Comparison of ENCODE assay signal across 8 mouse cellular contexts in genomic region chr8:121584730-121585129, GRCm38 (mm10). TPM values are rescaled to one million over a fixed set of nuclear protein-coding genes. Genes with fewer than 3 reads are reported as not detected.
DNase-seq lines count a peak whose midpoint lies in the region; ATAC-seq and TF ChIP-seq lines count a peak whose summit lies in the region.

No protein-coding gene starts in this region.

- no peak for TF ChIP-seq POLR2A in kidney, adult 2 months (IDR thresholded peaks at IDR 0.05; ENCODE audit: low read depth, low read length)

- H3K36me3 ChIP-seq in kidney, adult 2 months (ENCODE audit: control insufficient read depth, insufficient read depth, low read length), result no peaks in the 10 kb centered on the region
- no peaks in the 10 kb centered on the region for H3K36me3 ChIP-seq in G1E (replicated peaks)
- no peaks in the 10 kb centered on the region for H3K36me3 ChIP-seq in heart, embryonic 16.5 days (ENCODE audit: control insufficient read depth, insufficient read depth)
- no peaks in the 10 kb centered on the region for H3K36me3 ChIP-seq in midbrain, embryonic 10.5 days

- no peak for DNase-seq in kidney, adult 2 months
- DNase-seq in kidney, postnatal 14 days, result no peak
- DNase-seq in G1E (ENCODE audit: low spot score), result no peak
- DNase-seq in midbrain, embryonic 10.5 days (ENCODE audit: low spot score), result no peak
- DNase-seq in left cerebral cortex, postnatal 10 days (ENCODE audit: extremely low spot score in 1 of 2, low spot score in 2 of 2), result no peak
- no peak for DNase-seq in right cerebral cortex, postnatal 14 days

- H3K4me3 ChIP-seq in kidney, adult 2 months (ENCODE audit: insufficient read depth, low read depth, low read length), result peak overlapping the region; percentile 68
- H3K4me3 ChIP-seq in G1E (ENCODE audit: low read depth, low read length), result peak overlapping the region; percentile 79
- H3K4me3 ChIP-seq in heart, embryonic 16.5 days (ENCODE audit: low read length), result peak overlapping the region; percentile 86
- H3K4me3 ChIP-seq in midbrain, embryonic 10.5 days, result peak overlapping the region; percentile 62

- TF ChIP-seq CTCF in kidney, adult 2 months (conservative IDR thresholded peaks at IDR 0.05; ENCODE audit: insufficient read depth, insufficient read length, low read depth, low read length), result no peak
- no peak for TF ChIP-seq CTCF in G1E (IDR thresholded peaks at IDR 0.05; ENCODE audit: low read depth, low read length)

- H3K4me1 ChIP-seq in kidney, adult 2 months (ENCODE audit: control insufficient read depth, insufficient read depth, low read length), result peaks cover 4% of the 10 kb centered on the region; the same call in 1 of the 2 replicates
- H3K4me1 ChIP-seq in G1E (ENCODE audit: insufficient read depth, low read depth, low read length), result peaks cover 36% of the 10 kb centered on the region
- H3K4me1 ChIP-seq in heart, embryonic 16.5 days (ENCODE audit: control insufficient read depth, insufficient read depth, low read length), result peaks cover 9% of the 10 kb centered on the region
- peaks cover 29% of the 10 kb centered on the region for H3K4me1 ChIP-seq in midbrain, embryonic 10.5 days

- no peaks in the 10 kb centered on the region for H3K27me3 ChIP-seq in kidney, adult 2 months (replicated peaks; ENCODE audit: control insufficient read depth, insufficient read depth, low read length)
- peaks cover 3% of the 10 kb centered on the region for H3K27me3 ChIP-seq in G1E (ENCODE audit: insufficient read depth, low read length)
- no peaks in the 10 kb centered on the region for H3K27me3 ChIP-seq in heart, embryonic 16.5 days (ENCODE audit: control insufficient read depth, insufficient read depth, low read length)
- no peaks in the 10 kb centered on the region for H3K27me3 ChIP-seq in midbrain, embryonic 10.5 days (ENCODE audit: low read depth, poor library complexity, severe bottlenecking)

- intact Hi-C loops in left cerebral cortex, postnatal 10 days (cut with DNase I), result no loop called here

- H3K27ac ChIP-seq in kidney, adult 2 months (ENCODE audit: insufficient read depth, low read depth, low read length), result peak overlapping the region; percentile 79
- no peak overlapping the region for H3K27ac ChIP-seq in heart, embryonic 16.5 days (ENCODE audit: low read length)
- peak overlapping the region; percentile 81 for H3K27ac ChIP-seq in midbrain, embryonic 10.5 days (replicated peaks)

- H3K4me2 ChIP-seq in heart, embryonic 16.5 days (ENCODE audit: low read depth, low read length), result peak overlapping the region; percentile 84

- no peak for ATAC-seq in G1E (ENCODE audit: extremely low read depth, insufficient number of reproducible peaks, low FRiP score, poor library complexity, severe bottlenecking)
- no peak for ATAC-seq in heart, embryonic 16.5 days (replicated peaks; ENCODE audit: extremely low read depth, insufficient read depth, low FRiP score)
- no peak for ATAC-seq in granulocyte monocyte progenitor cell, adult 5-6 weeks (replicated peaks; ENCODE audit: poor library complexity, severe bottlenecking)

- 43% methylated on average over 13 of the region's 13 CpGs for WGBS in kidney, adult 2 months
- WGBS in heart, embryonic 16.5 days, result 35% methylated on average over 13 of the region's 13 CpGs
- WGBS in midbrain, embryonic 10.5 days, result 48% methylated on average over 13 of the region's 13 CpGs

- H3K9me3 ChIP-seq in G1E (replicated peaks), result no peaks in the 10 kb centered on the region
- H3K9me3 ChIP-seq in heart, embryonic 16.5 days (replicated peaks; ENCODE audit: control insufficient read depth, low read length), result no peaks in the 10 kb centered on the region
- no peaks in the 10 kb centered on the region for H3K9me3 ChIP-seq in midbrain, embryonic 10.5 days (replicated peaks)

- H3K9ac ChIP-seq in heart, embryonic 16.5 days (ENCODE audit: low read length), result peak overlapping the region; percentile 87

RNA-seq across cellular contexts. Expression of gene Map1lc3b, which starts 5.4 kb away (rescaled TPM):
- 130 and 155 TPM in 2 replicates for polyA plus RNA-seq in kidney, adult 2 months (2012; rRNA removed)
- 91.3 and 109 TPM in 2 replicates for total RNA-seq in G1E (2014; fragmentation: Nextera tagmentation)
- total RNA-seq in G1E (2017), result 158 and 159 TPM in 2 replicates
- polyA plus RNA-seq in G1E (2012), result 50.6 and 54.4 TPM in 2 replicates
- polyA plus RNA-seq in heart, embryonic 16.5 days (2015; fragmentation: Nextera tagmentation; extraction: Ambion mirVana), result 203 and 251 TPM in 2 replicates
- 208 and 250 TPM in 2 replicates for polyA plus RNA-seq in midbrain, embryonic 10.5 days (2016; fragmentation: Nextera tagmentation; extraction: Ambion mirVana)
- total RNA-seq in left cerebral cortex, postnatal 10 days (2021), result 100 to 1,000 TPM; 158 to 163 TPM
- total RNA-seq in granulocyte monocyte progenitor cell, adult 5-6 weeks (2014; fragmentation: Nextera tagmentation), result 77.9 and 84.4 TPM in 2 replicates
- 68.5 and 77.1 TPM in 2 replicates for total RNA-seq in granulocyte monocyte progenitor cell, adult 5-6 weeks (2017)

RNA-seq across cellular contexts. Expression of gene Fbxo31, which starts 6.1 kb away (rescaled TPM):
- polyA plus RNA-seq in kidney, adult 2 months (2012; rRNA removed), result 16.2 and 16.4 TPM in 2 replicates
- total RNA-seq in G1E (2014; fragmentation: Nextera tagmentation), result 5.9 and 9.2 TPM in 2 replicates
- 4.9 and 6.0 TPM in 2 replicates for total RNA-seq in G1E (2017)
- polyA plus RNA-seq in G1E (2012), result 25.3 and 29.4 TPM in 2 replicates
- 10.8 and 11.8 TPM in 2 replicates for polyA plus RNA-seq in heart, embryonic 16.5 days (2015; fragmentation: Nextera tagmentation; extraction: Ambion mirVana)
- 14.8 TPM in 2 replicates for polyA plus RNA-seq in midbrain, embryonic 10.5 days (2016; fragmentation: Nextera tagmentation; extraction: Ambion mirVana)
- total RNA-seq in left cerebral cortex, postnatal 10 days (2021), result 10 to 100 TPM; 86.1 to 86.4 TPM
- total RNA-seq in granulocyte monocyte progenitor cell, adult 5-6 weeks (2014; fragmentation: Nextera tagmentation), result 6.8 and 17.9 TPM in 2 replicates
- total RNA-seq in granulocyte monocyte progenitor cell, adult 5-6 weeks (2017), result 6.2 and 7.8 TPM in 2 replicates

RNA-seq across cellular contexts. Expression of gene 1700018B08Rik, which starts 40.6 kb away (rescaled TPM):
- 0.22 TPM in 1 of 2 replicates, not detected in the other for polyA plus RNA-seq in kidney, adult 2 months (2012; rRNA removed)
- total RNA-seq in G1E (2014; fragmentation: Nextera tagmentation), result not detected in 2 replicates
- not detected in 2 replicates for total RNA-seq in G1E (2017)
- polyA plus RNA-seq in G1E (2012), result not detected in 2 replicates
- polyA plus RNA-seq in heart, embryonic 16.5 days (2015; fragmentation: Nextera tagmentation; extraction: Ambion mirVana), result not detected in 2 replicates
- not detected in 2 replicates for polyA plus RNA-seq in midbrain, embryonic 10.5 days (2016; fragmentation: Nextera tagmentation; extraction: Ambion mirVana)
- total RNA-seq in left cerebral cortex, postnatal 10 days (2021), result not detected
- total RNA-seq in granulocyte monocyte progenitor cell, adult 5-6 weeks (2014; fragmentation: Nextera tagmentation), result not detected in 2 replicates
- not detected in 2 replicates for total RNA-seq in granulocyte monocyte progenitor cell, adult 5-6 weeks (2017)
